Mouse (Mus musculus): Measurements from ENCODE around the gene Vwa3b. TPM values are rescaled to one million over a fixed set of nuclear protein-coding genes. Genes with fewer than 3 reads are reported as not detected.
A peak's percentile ranks its signal among the peaks of the same experiment; 100 is the strongest.

Vwa3b gene
- polyA plus RNA-seq, 1 experiment = 10.8 TPM

- H3K4me3 ChIP-seq (ENCODE audit: low read depth, low read length) = no peak overlapping the region
- H3K9ac ChIP-seq (ENCODE audit: low read depth, poor library complexity, severe bottlenecking) = 0 out of 2 replicates have a peak overlapping the region, but pooled peaks have one; percentile 16
- no peaks in the 10 kb centered on the region for H3K27me3 ChIP-seq (ENCODE audit: control insufficient read depth, insufficient read depth, low read length, poor library complexity, severe bottlenecking)
- TF ChIP-seq EP300 (IDR thresholded peaks at IDR 0.05; ENCODE audit: insufficient read depth, low read depth, low read length) (0 out of 2 replicates have a peak, but pooled peaks have one; percentile 14), CTCF (IDR thresholded peaks at IDR 0.05; ENCODE audit: low read depth, low read length) (no peak), POLR2A (IDR thresholded peaks at IDR 0.05; ENCODE audit: insufficient read depth, low read length) (no peak)
- H3K9me3 ChIP-seq (replicated peaks; ENCODE audit: control insufficient read depth, insufficient read depth, low read length, poor library complexity, severe bottlenecking) = no peaks in the 10 kb centered on the region
- H3K27ac ChIP-seq (ENCODE audit: insufficient read depth, low read length) = peak overlapping the region; percentile 78
- no peaks in the 10 kb centered on the region for H3K36me3 ChIP-seq (ENCODE audit: control insufficient read depth, insufficient read depth, low read length, poor library complexity, severe bottlenecking)
- H3K4me1 ChIP-seq (ENCODE audit: control insufficient read depth, insufficient read depth, low read length) = peaks cover 8% of the 10 kb centered on the region
These were observed 29.7 kb upstream of the Vwa3b start for GRCm38 (mm10) chr1:36996561-36997213.

DNA sequence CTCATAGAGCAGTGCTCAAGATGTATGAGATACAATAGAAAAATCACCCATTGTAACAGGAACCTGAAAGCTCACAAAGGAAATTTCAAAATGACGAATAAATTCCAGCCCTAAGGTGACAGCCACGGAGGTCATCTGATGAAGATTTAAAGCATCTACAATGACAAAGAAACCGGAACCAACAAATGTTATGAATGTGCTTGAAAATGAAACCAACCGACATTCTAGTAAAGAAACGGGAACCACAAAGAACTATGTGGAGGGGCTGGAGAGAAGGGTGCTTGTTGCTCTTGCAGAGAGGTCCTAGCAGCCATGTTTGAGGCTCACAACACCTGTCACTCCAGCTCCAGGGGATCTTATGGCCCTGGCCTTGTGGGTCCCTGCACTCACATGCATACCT, 26.1 kb upstream of the Vwa3b start:
- H3K4me3 ChIP-seq (ENCODE audit: low read depth, low read length) = no peak overlapping the region
- H3K4me1 ChIP-seq (ENCODE audit: control insufficient read depth, insufficient read depth, low read length) = peaks cover 7% of the 10 kb centered on the region
- H3K27me3 ChIP-seq (ENCODE audit: control insufficient read depth, insufficient read depth, low read length, poor library complexity, severe bottlenecking) = no peaks in the 10 kb centered on the region
- TF ChIP-seq POLR2A (IDR thresholded peaks at IDR 0.05; ENCODE audit: insufficient read depth, low read length) = no peak
- TF ChIP-seq CTCF (IDR thresholded peaks at IDR 0.05; ENCODE audit: low read depth, low read length) = no peak
- no peak for TF ChIP-seq EP300 (IDR thresholded peaks at IDR 0.05; ENCODE audit: insufficient read depth, low read depth, low read length)
- H3K9me3 ChIP-seq (replicated peaks; ENCODE audit: control insufficient read depth, insufficient read depth, low read length, poor library complexity, severe bottlenecking) = no peaks in the 10 kb centered on the region
- peak overlapping the region; percentile 91 for H3K27ac ChIP-seq (ENCODE audit: insufficient read depth, low read length)
- no peaks in the 10 kb centered on the region for H3K36me3 ChIP-seq (ENCODE audit: control insufficient read depth, insufficient read depth, low read length, poor library complexity, severe bottlenecking)
- H3K9ac ChIP-seq (ENCODE audit: low read depth, poor library complexity, severe bottlenecking) = no peak overlapping the region

DNA sequence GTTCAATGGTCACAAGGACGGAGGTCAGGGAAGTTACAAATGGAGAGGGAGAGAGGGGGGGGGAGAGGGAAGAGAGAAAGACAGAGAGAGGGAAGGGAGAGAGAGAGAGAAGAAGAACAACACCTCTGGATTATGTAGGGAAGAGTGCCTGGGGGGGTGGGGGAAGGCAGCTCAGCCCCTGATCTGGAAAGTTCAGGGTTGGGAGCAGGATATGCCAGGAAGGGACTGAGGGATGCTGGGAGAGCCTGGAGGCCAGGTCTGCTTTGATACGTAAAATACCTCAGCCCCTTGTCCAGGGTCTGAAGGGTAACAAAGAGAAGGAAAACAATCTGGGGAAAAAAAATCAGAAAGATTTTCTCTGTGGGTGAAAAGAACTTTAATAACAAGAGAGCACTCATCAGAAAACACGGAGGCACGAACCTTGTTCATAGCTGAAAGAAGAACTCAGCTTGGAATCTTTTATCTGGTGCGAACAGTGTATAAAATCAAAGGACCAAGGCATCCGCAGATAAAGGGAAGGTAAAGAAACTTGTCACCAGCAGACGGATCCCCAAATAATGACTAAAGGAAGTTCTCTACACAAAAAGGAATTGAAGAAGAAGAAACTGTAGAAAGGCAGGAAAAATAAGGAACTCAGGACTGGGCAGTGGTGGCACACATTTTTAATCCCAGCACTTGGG, 24.6 kb upstream of the Vwa3b start:
- peak; percentile 99 for TF ChIP-seq EP300 (IDR thresholded peaks at IDR 0.05; ENCODE audit: insufficient read depth, low read depth, low read length)
- TF ChIP-seq CTCF (IDR thresholded peaks at IDR 0.05; ENCODE audit: low read depth, low read length) = no peak
- H3K27me3 ChIP-seq (ENCODE audit: control insufficient read depth, insufficient read depth, low read length, poor library complexity, severe bottlenecking) = no peaks in the 10 kb centered on the region

DNA sequence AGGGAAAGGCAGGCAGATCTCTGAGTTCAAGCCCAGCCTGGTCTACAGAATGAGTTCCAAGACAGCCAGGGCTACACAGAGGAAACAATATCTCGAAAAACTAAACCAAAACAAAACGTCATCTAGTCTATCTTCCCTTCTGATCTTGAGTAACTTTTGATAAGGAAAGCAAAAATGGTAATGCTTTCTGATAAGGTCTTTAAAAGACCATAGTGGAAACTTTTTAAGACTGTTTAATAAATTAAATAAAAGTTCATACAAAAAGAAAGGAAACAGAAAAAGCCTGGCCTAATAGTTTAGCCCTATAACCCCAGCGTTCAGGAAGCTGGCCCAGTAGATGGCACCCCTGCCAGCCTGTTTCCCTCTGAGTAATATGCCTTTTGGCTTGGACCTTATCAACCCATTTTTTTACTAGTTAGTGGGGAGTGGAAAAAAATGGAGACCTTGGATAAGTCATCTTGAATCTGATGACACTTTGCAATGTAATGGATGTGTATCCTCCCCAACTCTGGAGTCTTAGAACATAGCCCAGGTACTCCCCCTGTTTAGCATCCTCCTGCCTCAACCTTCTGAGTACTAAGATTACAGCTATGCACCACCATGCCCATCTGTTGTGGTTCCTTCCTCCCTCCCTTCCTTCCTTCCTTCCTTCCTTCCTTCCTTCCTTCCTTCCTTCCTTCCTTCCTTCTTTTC, 23.9 kb upstream of the Vwa3b start:
- Histone ChIP-seq H3K4me3 (ENCODE audit: low read depth, low read length) (no peak overlapping the region), H3K27ac (ENCODE audit: insufficient read depth, low read length) (peak overlapping the region; percentile 89)

More for the DNA sequence above, 24.6 kb upstream of the Vwa3b start:
- Histone ChIP-seq H3K36me3 (ENCODE audit: control insufficient read depth, insufficient read depth, low read length, poor library complexity, severe bottlenecking) (no peaks in the 10 kb centered on the region), H3K4me1 (ENCODE audit: control insufficient read depth, insufficient read depth, low read length) (peaks cover 4% of the 10 kb centered on the region), H3K27ac (ENCODE audit: insufficient read depth, low read length) (peak overlapping the region; percentile 97), H3K9ac (ENCODE audit: low read depth, poor library complexity, severe bottlenecking) (peak overlapping the region; percentile 34; the same call in 1 of the 2 replicates), H3K4me3 (ENCODE audit: low read depth, low read length) (no peak overlapping the region), H3K9me3 (replicated peaks; ENCODE audit: control insufficient read depth, insufficient read depth, low read length, poor library complexity, severe bottlenecking) (no peaks in the 10 kb centered on the region)

GRCm38 (mm10) chr1:37004533-37004932, 21.9 kb upstream of the Vwa3b start:
- H3K9me3 ChIP-seq (replicated peaks; ENCODE audit: control insufficient read depth, insufficient read depth, low read length, poor library complexity, severe bottlenecking) = no peaks in the 10 kb centered on the region
- H3K36me3 ChIP-seq (ENCODE audit: control insufficient read depth, insufficient read depth, low read length, poor library complexity, severe bottlenecking) = no peaks in the 10 kb centered on the region
- no peaks in the 10 kb centered on the region for H3K27me3 ChIP-seq (ENCODE audit: control insufficient read depth, insufficient read depth, low read length, poor library complexity, severe bottlenecking)
- TF ChIP-seq POLR2A (IDR thresholded peaks at IDR 0.05; ENCODE audit: insufficient read depth, low read length) (no peak), EP300 (IDR thresholded peaks at IDR 0.05; ENCODE audit: insufficient read depth, low read depth, low read length) (no peak), CTCF (IDR thresholded peaks at IDR 0.05; ENCODE audit: low read depth, low read length) (no peak)
- no peak overlapping the region for H3K9ac ChIP-seq (ENCODE audit: low read depth, poor library complexity, severe bottlenecking)
- H3K4me3 ChIP-seq (ENCODE audit: low read depth, low read length) = no peak overlapping the region
- H3K27ac ChIP-seq (ENCODE audit: insufficient read depth, low read length) = peak overlapping the region; percentile 8; the same call in 1 of the 2 replicates
- peaks cover 6% of the 10 kb centered on the region for H3K4me1 ChIP-seq (ENCODE audit: control insufficient read depth, insufficient read depth, low read length)

More for the DNA sequence above, 23.9 kb upstream of the Vwa3b start:
- H3K36me3 ChIP-seq (ENCODE audit: control insufficient read depth, insufficient read depth, low read length, poor library complexity, severe bottlenecking) = no peaks in the 10 kb centered on the region
- peaks cover 5% of the 10 kb centered on the region for H3K4me1 ChIP-seq (ENCODE audit: control insufficient read depth, insufficient read depth, low read length)
- no peak for TF ChIP-seq CTCF (IDR thresholded peaks at IDR 0.05; ENCODE audit: low read depth, low read length)
- H3K27me3 ChIP-seq (ENCODE audit: control insufficient read depth, insufficient read depth, low read length, poor library complexity, severe bottlenecking) = no peaks in the 10 kb centered on the region
- H3K9me3 ChIP-seq (replicated peaks; ENCODE audit: control insufficient read depth, insufficient read depth, low read length, poor library complexity, severe bottlenecking) = no peaks in the 10 kb centered on the region
- peak overlapping the region; percentile 34; the same call in 1 of the 2 replicates for H3K9ac ChIP-seq (ENCODE audit: low read depth, poor library complexity, severe bottlenecking)
